Mouse (Mus musculus) CD4-positive, CD25-positive, alpha-beta regulatory T cell, adult 9 weeks (primary cell): ENCODE data around the gene Wnt8b. TPM values are rescaled to one million over a fixed set of nuclear protein-coding genes. Genes with fewer than 3 reads are reported as not detected.

Source experiments
- polyA plus RNA-seq: library from polyadenylated mRNA; unstranded; fragments of 100-300 nt; shearing (Covaris generic); gene quantifications from one replicate; pipeline ENCODE4 v1.2.1, GENCODE M21; 2017

Wnt8b gene
- not detected for polyA plus RNA-seq

GRCm38 (mm10) chr19:44493128-44493527 is at the start of gene Wnt8b:
Gene Wnt8b (plus strand): TSS chr19:44493472.

GRCm38 (mm10) chr19:44545321-44546041 is 52.2 kb downstream of the Wnt8b start, which contains the start of gene Sec31b:
Gene Sec31b (minus strand): TSS chr19:44545864.

GRCm38 (mm10) chr19:44552731-44553130 is 59.5 kb downstream of the Wnt8b start, which contains the start of gene Gm20538:
Gene Gm20538 (minus strand): TSS chr19:44552831.

GRCm38 (mm10) chr19:44554861-44555590 is 61.8 kb downstream of the Wnt8b start, which contains the start of gene Ndufb8:
Gene Ndufb8 (minus strand): TSS chr19:44555440.

GRCm38 (mm10) chr19:44562652-44563206 is 69.5 kb downstream of the Wnt8b start, which contains the start of gene Hif1an:
Gene Hif1an (plus strand): TSS chr19:44562850.

Other genes with a start within 250 kb of the Wnt8b start
- 59.0 TPM for gene Scd2, start 199.8 kb upstream of the Wnt8b start, polyA plus RNA-seq
- gene Scd4, start 160.4 kb upstream of the Wnt8b start, polyA plus RNA-seq: 0.47 TPM
- 1.1 TPM for gene Scd1, start 85.6 kb upstream of the Wnt8b start, polyA plus RNA-seq
- 5.3 TPM for gene Sec31b, start 52.4 kb downstream of the Wnt8b start, polyA plus RNA-seq
- gene Gm20538, start 59.4 kb downstream of the Wnt8b start, polyA plus RNA-seq: 11.4 TPM
- 369 TPM for gene Ndufb8, start 62.0 kb downstream of the Wnt8b start, polyA plus RNA-seq
- gene Hif1an, start 69.4 kb downstream of the Wnt8b start, polyA plus RNA-seq: 45.1 TPM